Mouse (Mus musculus) adrenal gland, postnatal 0 days (tissue): ENCODE results near the gene Gcfc2. TPM values are rescaled to one million over a fixed set of nuclear protein-coding genes. Genes with fewer than 3 reads are reported as not detected.

Experiments
- microRNA-seq: library from miRNA; unstranded; fragments of <30 nt; microRNA quantifications from one replicate; pipeline ENCODE4, GENCODE M21; 2016; ENCODE audit warnings: borderline replicate concordance; ENCODE audit not compliant: insufficient number of aligned reads
- polyA plus RNA-seq: library from polyadenylated mRNA; unstranded; fragments of >200 nt; fragmentation: Nextera tagmentation; extraction: Ambion mirVana; gene quantifications from 2 replicates; pipeline ENCODE4 v1.2.1, GENCODE M21; 2015

The Gcfc2 gene
- polyA plus RNA-seq: 2.2 and 6.3 TPM in 2 replicates

GRCm38 (mm10) chr6:81923523-81924142 is at the start of gene Gcfc2:
TSS of gene Gcfc2 (plus strand) at chr6:81923669.

GRCm38 (mm10) chr6:81965296-81966067 is 42.0 kb downstream of the Gcfc2 start, which contains the start of gene Mrpl19:
TSS of gene Mrpl19 (minus strand) at chr6:81965958.

Small RNAs within 50 kb of the gene (microRNA-seq; reads per million reads assigned to microRNA genes)
- gene Mir468 (not detected), gene Mir7232 (not detected)

Other genes starting within 250 kb of the Gcfc2 start
- gene Mrpl19, start 42.3 kb downstream of the Gcfc2 start, polyA plus RNA-seq: 33.6 and 43.8 TPM in 2 replicates
- gene Eva1a, start 117.4 kb downstream of the Gcfc2 start, polyA plus RNA-seq: 3.9 and 4.5 TPM in 2 replicates